Mouse (Mus musculus) fibroblast of lung, adult 2 months (primary cell): ENCODE measurements at regions not wholly inside any gene's neighbourhood (a gene's known extent, or its start where the extent isn't known, plus 50 kb on each side); places are given as distances from the start of the nearest gene placed in this dataset.

ENCODE experiments used
- DNase-seq: peaks from one replicate; pipeline ENCODE4 v3.0.0-alpha.2; 2011; ENCODE audit warnings: low read depth

DNA sequence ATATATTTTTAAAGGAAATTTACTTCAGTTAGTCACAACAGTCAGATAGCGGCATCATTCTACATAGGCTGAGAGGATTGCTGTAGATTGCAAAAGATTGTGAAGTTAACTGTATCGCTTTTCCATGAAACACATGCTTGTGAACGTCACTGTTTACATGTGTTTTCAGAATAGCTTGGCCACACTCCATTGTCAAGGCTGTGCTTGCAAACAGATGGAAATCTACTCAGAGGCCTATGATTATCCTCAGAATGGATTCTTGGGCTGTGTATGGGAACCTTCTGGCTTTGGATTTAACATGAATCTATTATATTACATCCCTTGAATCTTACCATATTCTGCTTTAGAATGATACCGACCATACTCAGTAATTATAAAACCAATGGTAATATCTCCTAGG, 690.1 kb downstream of the Ttll7 start:
- no peak for DNase-seq

DNA sequence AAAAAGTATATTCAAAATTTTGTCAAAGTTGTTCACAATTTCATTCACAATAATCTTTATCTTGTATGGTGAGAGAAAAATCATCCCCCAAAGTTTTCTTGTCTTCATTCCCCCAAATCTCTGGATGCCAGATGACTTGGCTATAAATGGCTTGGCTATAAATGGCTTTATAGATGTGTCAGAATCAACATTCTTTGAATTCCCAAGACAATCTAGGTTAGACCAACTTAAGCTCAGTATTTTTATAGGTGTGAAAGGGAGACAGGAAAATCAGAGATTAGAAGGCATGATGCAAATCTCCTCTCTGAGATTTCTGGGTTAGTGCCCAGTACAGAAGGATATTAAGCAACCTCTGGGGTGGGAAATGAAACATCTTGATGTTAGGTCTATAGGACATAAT, 685.4 kb downstream of the Ttll7 start:
- DNase-seq = no peak

GRCm38 (mm10) chr3:147532196-147532595, 680.0 kb downstream of the Ttll7 start:
- DNase-seq = no peak

DNA sequence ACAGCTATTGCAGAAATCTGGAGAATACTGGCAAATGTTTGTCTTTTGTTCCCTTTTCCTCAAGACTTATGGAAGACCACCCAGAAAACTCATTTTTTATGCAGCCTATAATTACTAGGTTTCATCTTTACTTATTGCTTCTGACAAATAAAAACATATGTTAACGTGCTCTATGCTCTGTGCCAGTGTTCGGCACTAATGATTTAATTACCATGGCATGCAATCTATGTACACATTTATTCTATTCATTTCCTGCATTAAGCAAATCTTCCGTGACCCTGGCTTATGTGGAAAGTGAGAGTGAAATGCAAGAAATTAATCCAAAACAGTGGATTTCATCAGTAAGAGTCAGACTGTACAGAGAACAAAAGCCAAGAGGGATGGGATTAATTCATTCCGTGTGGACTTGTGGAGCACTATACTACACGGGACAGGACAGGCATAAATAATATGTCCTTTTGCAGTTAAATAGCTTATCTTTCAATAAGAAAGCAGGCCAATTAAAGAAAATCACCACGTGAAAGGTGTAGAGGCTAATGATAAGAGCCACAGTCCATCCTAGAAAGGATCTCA, 679.5 kb downstream of the Ttll7 start:
- DNase-seq = no peak
